Mouse (Mus musculus): ENCODE measurements around the gene Nup88.

DNA sequence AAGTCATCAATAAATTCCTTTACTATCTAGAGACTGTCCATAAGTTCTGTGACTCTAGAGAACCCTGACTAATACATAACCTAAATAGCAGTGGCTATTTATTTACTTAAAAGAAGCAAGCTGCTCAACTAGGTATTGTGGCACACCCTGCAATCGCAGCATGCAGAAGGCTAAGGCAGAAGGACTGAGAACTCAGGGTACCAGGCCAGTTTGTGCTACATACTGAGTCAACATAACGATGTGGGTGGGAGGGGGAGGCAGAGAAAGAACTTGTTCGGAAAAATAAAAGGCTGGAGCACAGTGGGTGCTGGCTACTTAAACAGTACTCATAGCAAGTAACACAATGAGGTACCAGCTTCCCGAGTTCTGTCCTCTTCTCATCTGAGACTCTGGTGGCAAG lies 31.4 kb upstream of the Nup88 start:
- TF ChIP-seq CTCF (IDR thresholded peaks at IDR 0.05; ENCODE audit: borderline replicate concordance, extremely low read depth, insufficient read depth, insufficient read length) (no peak), POLR2A (IDR thresholded peaks at IDR 0.05; ENCODE audit: borderline replicate concordance, extremely low read depth, insufficient read depth, insufficient read length, poor library complexity, severe bottlenecking) (no peak)
